Mouse (Mus musculus) liver, embryonic 16.5 days (tissue): ENCODE measurements at regions not wholly inside any gene's neighbourhood (a gene's known extent, or its start where the extent isn't known, plus 50 kb on each side); places are given as distances from the start of the nearest gene placed in this dataset.

ENCODE experiments used
- ATAC-seq: fragments of 200-750 bp; cut with Nextera tagmentation; 2 replicates; pipeline ENCODE4 v1.8.0; 2017; ENCODE audit warnings: low read depth, mild to moderate bottlenecking, moderate number of reproducible peaks, moderate library complexity
- H3K27ac ChIP-seq: fragments of 300-500 bp; sonication (generic); 2 replicates; pipeline ENCODE4 v1.5.1; 2014; ENCODE audit warnings: mild to moderate bottlenecking, low read length
- H3K27me3 ChIP-seq: fragments of 300-500 bp; sonication (generic); 2 replicates; pipeline ENCODE4 v1.6.1; 2014; ENCODE audit warnings: low read depth, low read length, mixed read lengths; ENCODE audit not compliant: control insufficient read depth, insufficient read depth
- H3K36me3 ChIP-seq: fragments of 300-500 bp; sonication (generic); 2 replicates; pipeline ENCODE4 v1.6.1; 2014; ENCODE audit warnings: mild to moderate bottlenecking; ENCODE audit not compliant: control insufficient read depth, insufficient read depth
- H3K4me1 ChIP-seq: fragments of 300-500 bp; sonication (generic); 2 replicates; pipeline ENCODE4 v1.6.1; 2014; ENCODE audit warnings: low read depth, low read length, mixed read lengths; ENCODE audit not compliant: control insufficient read depth
- H3K4me2 ChIP-seq: fragments of 300-500 bp; sonication (generic); 2 replicates; pipeline ENCODE4 v1.6.1; 2014; ENCODE audit warnings: low read depth, low read length, mixed read lengths
- H3K4me3 ChIP-seq: fragments of 300-500 bp; sonication (generic); 2 replicates; pipeline ENCODE4 v1.5.1; 2014; ENCODE audit warnings: low read depth, mild to moderate bottlenecking, low read length
- H3K9ac ChIP-seq: fragments of 300-500 bp; sonication (generic); 2 replicates; pipeline ENCODE4 v1.6.1; 2014; ENCODE audit warnings: low read depth, low read length
- H3K9me3 ChIP-seq: fragments of 300-500 bp; sonication (generic); replicated peaks from 2 replicates; pipeline ENCODE4 v1.6.1; 2016; ENCODE audit warnings: low read length; ENCODE audit not compliant: control insufficient read depth
- WGBS: fragments of 180-500 bp; shearing (Covaris S2); extraction: QIAGEN DNeasy Blood & Tissue Kit; methylation state at CpG from one replicate; pipeline ENCODE4 v1.1.7; 2014; ENCODE audit not compliant: insufficient replicate concordance; 5-methylcytosine and 5-hydroxymethylcytosine counted together

- no peaks in the 10 kb centered on the region for H3K9me3 ChIP-seq
- H3K36me3 ChIP-seq = no peaks in the 10 kb centered on the region
- no peaks in the 10 kb centered on the region for H3K4me1 ChIP-seq
- no peaks in the 10 kb centered on the region for H3K27me3 ChIP-seq
- H3K4me3 ChIP-seq = no peak overlapping the region
- 52% methylated on average over 7 of the region's 7 CpGs for WGBS
- H3K4me2 ChIP-seq = no peak overlapping the region
- ATAC-seq = no peak
- no peak overlapping the region for H3K9ac ChIP-seq
- no peak overlapping the region for H3K27ac ChIP-seq
Measured at GRCm38 (mm10) chr13:56947266-56947665, 51.5 kb upstream of the Trpc7 start.
